Mouse (Mus musculus): ENCODE measurements around the gene Smgc. TPM values are rescaled to one million over a fixed set of nuclear protein-coding genes. Genes with fewer than 3 reads are reported as not detected.

Gene Smgc
- total RNA-seq (2012; rRNA removed) (not detected in 2 replicates), total RNA-seq (2014; rRNA removed) (not detected in 2 replicates), polyA plus RNA-seq (2012; ENCODE audit: insufficient read length, low read depth) (not detected in 2 replicates)

DNA sequence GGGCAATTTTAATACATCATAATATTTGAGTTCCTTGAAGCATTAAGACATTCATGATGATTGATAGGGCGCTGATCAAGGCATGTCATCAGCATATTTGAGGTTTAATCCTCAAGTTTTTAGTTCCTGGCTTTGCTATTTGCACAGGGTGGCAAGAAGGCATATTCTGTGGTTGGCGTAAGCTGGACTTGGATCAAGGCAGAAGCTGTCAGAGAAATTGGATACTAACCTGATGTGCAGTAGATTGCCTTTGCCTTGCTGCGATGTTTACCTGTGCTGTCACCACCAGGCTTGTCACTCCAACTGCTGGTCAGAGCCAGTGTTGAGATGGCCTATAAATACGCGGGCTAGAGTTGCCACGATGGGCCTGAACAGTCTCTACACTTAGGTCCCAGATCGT lies at the start of gene Smgc:
Gene Smgc (plus strand): TSS at position 301 of the 400 bp plus-strand sequence.
- dilution Hi-C loops (cut with MboI; ENCODE audit: extremely low pct_ligation_motif_present, extremely low pct_unique_long_range_greater_than_20kb, low sequenced_read_pairs), result no loop called here
- in situ Hi-C loops (cut with MboI; ENCODE audit: low pct_ligation_motif_present, low pct_unique_long_range_greater_than_20kb, low sequenced_read_pairs), result no loop called here
- Histone ChIP-seq H3K27me3 (replicated peaks) (no peaks in the 10 kb centered on the region), H3K9me3 (replicated peaks; ENCODE audit: low read length) (peaks cover 59% of the 10 kb centered on the region), H3K4me3 (replicated peaks in 1 of 3; ENCODE audit: low read depth in 2 of 3, low read length in 2 of 3, poor library complexity in 1 of 3) (no peak within 1 kb of the TSS), H3K4me2 (ENCODE audit: insufficient read depth, low read depth, poor library complexity, severe bottlenecking) (no peak within 1 kb of the TSS), H3K4me1 (ENCODE audit: control insufficient read depth in 1 of 2, insufficient read depth in 2 of 2) (no peaks in the 10 kb centered on the region), H3K36me3 (replicated peaks in 1 of 2; ENCODE audit: control insufficient read depth in 1 of 2, insufficient read depth in 1 of 2, low read length in 1 of 2) (no peaks in the 10 kb centered on the region), H3K79me2 (replicated peaks; ENCODE audit: control insufficient read depth, extremely low read depth, insufficient read depth, poor library complexity, severe bottlenecking) (no peaks in the 10 kb centered on the region), H3K9ac (ENCODE audit: insufficient read depth, low read depth) (no peak within 1 kb of the TSS), H3K27ac (ENCODE audit: insufficient read depth, low read depth) (no peak within 1 kb of the TSS)
- no peak for DNase-seq (ENCODE audit: extremely low read depth)
- no peak for TF ChIP-seq UBTF (IDR thresholded peaks at IDR 0.05; ENCODE audit: low read depth, low read length)
- no peak for TF ChIP-seq CHD2 (IDR thresholded peaks at IDR 0.05; ENCODE audit: low read length)
- TF ChIP-seq BHLHE40 (IDR thresholded peaks at IDR 0.05; ENCODE audit: low read depth, low read length), result no peak
- TF ChIP-seq IRF4 (IDR thresholded peaks at IDR 0.05; ENCODE audit: low read depth, low read length), result no peak
- no peak for TF ChIP-seq PAX5 (IDR thresholded peaks at IDR 0.05; ENCODE audit: low read length)
- no peak for TF ChIP-seq KAT2A (IDR thresholded peaks at IDR 0.05; ENCODE audit: insufficient replicate concordance, low read length)
- TF ChIP-seq TBP (conservative IDR thresholded peaks at IDR 0.05; ENCODE audit: low read depth, low read length), result no peak
- no peak for TF ChIP-seq JUN (IDR thresholded peaks at IDR 0.05; ENCODE audit: insufficient read depth, low read depth, low read length)
- TF ChIP-seq USF1 (IDR thresholded peaks at IDR 0.05; ENCODE audit: low read depth, low read length), result no peak
- no peak for TF ChIP-seq MAZ (IDR thresholded peaks at IDR 0.05; ENCODE audit: low read depth, low read length)
- TF ChIP-seq JUND (conservative IDR thresholded peaks at IDR 0.05; ENCODE audit: low read depth, low read length), result no peak
- no peak for TF ChIP-seq HCFC1 (IDR thresholded peaks at IDR 0.05; ENCODE audit: low read depth, low read length)
- no peak for TF ChIP-seq ZNF384 (IDR thresholded peaks at IDR 0.05; ENCODE audit: low read depth, low read length)
- TF ChIP-seq EP300 (IDR thresholded peaks at IDR 0.05; ENCODE audit: low read length), result no peak
- no peak for TF ChIP-seq RAD21 (IDR thresholded peaks at IDR 0.05; ENCODE audit: low read depth, low read length)
- TF ChIP-seq GABPA (IDR thresholded peaks at IDR 0.05; ENCODE audit: insufficient replicate concordance, low read depth, low read length), result no peak
- TF ChIP-seq RCOR1 (conservative IDR thresholded peaks at IDR 0.05; ENCODE audit: low read depth, low read length), result no peak
- no peak for TF ChIP-seq MEF2A (IDR thresholded peaks at IDR 0.05; ENCODE audit: borderline replicate concordance, low read depth, low read length)
- TF ChIP-seq SMC3 (IDR thresholded peaks at IDR 0.05; ENCODE audit: low read depth, low read length), result no peak

DNA sequence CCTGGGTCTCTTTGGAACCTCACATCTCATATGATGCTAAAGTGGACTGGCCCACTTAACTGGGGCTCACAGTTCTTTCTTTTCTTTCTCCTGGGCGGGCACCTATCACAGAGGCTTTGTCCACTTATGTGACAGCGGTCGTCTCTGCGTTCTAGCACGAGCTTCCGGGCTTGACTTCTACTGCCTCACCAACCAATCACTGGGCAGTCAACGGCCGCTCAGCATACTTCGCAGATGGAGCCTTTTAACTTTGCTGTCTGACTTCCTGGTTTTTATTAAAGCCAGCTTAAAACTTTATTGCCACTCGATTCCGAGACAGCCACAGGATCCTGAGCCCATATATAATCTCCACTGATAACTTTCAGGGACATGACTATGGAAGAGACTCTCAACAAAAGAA lies 49.7 kb upstream of the Smgc start:
- Histone ChIP-seq H3K4me3 (replicated peaks in 1 of 3; ENCODE audit: low read depth in 2 of 3, low read length in 2 of 3, poor library complexity in 1 of 3) (no peak overlapping the region), H3K4me1 (ENCODE audit: control insufficient read depth in 1 of 2, insufficient read depth in 2 of 2) (no peaks in the 10 kb centered on the region), H3K36me3 (replicated peaks in 1 of 2; ENCODE audit: control insufficient read depth in 1 of 2, insufficient read depth in 1 of 2, low read length in 1 of 2) (no peaks in the 10 kb centered on the region), H3K27me3 (replicated peaks) (no peaks in the 10 kb centered on the region), H3K4me2 (ENCODE audit: insufficient read depth, low read depth, poor library complexity, severe bottlenecking) (no peak overlapping the region), H3K9me3 (replicated peaks; ENCODE audit: low read length) (peaks cover 65% of the 10 kb centered on the region), H3K27ac (ENCODE audit: insufficient read depth, low read depth) (no peak overlapping the region), H3K9ac (ENCODE audit: insufficient read depth, low read depth) (no peak overlapping the region), H3K79me2 (replicated peaks; ENCODE audit: control insufficient read depth, extremely low read depth, insufficient read depth, poor library complexity, severe bottlenecking) (no peaks in the 10 kb centered on the region)
- no peak for DNase-seq (ENCODE audit: extremely low read depth)
- TF ChIP-seq JUN (IDR thresholded peaks at IDR 0.05; ENCODE audit: insufficient read depth, low read depth, low read length), result no peak
- TF ChIP-seq USF1 (IDR thresholded peaks at IDR 0.05; ENCODE audit: low read depth, low read length), result no peak
- TF ChIP-seq JUND (conservative IDR thresholded peaks at IDR 0.05; ENCODE audit: low read depth, low read length), result no peak
- no peak for TF ChIP-seq CHD1 (IDR thresholded peaks at IDR 0.05; ENCODE audit: low read depth, low read length)
- no peak for TF ChIP-seq RAD21 (IDR thresholded peaks at IDR 0.05; ENCODE audit: low read depth, low read length)
- no peak for TF ChIP-seq IRF4 (IDR thresholded peaks at IDR 0.05; ENCODE audit: low read depth, low read length)
- no peak for TF ChIP-seq ZNF384 (IDR thresholded peaks at IDR 0.05; ENCODE audit: low read depth, low read length)
- no peak for TF ChIP-seq UBTF (IDR thresholded peaks at IDR 0.05; ENCODE audit: low read depth, low read length)
- no peak for TF ChIP-seq EP300 (IDR thresholded peaks at IDR 0.05; ENCODE audit: low read length)
- no peak for TF ChIP-seq GABPA (IDR thresholded peaks at IDR 0.05; ENCODE audit: insufficient replicate concordance, low read depth, low read length)
- TF ChIP-seq HCFC1 (IDR thresholded peaks at IDR 0.05; ENCODE audit: low read depth, low read length), result no peak
- no peak for TF ChIP-seq POLR2AphosphoS2 (IDR thresholded peaks at IDR 0.05; ENCODE audit: low read depth, low read length)
- no peak for TF ChIP-seq KAT2A (IDR thresholded peaks at IDR 0.05; ENCODE audit: insufficient replicate concordance, low read length)
- no peak for TF ChIP-seq ZC3H11A (IDR thresholded peaks at IDR 0.05; ENCODE audit: low read depth, low read length)
- in situ Hi-C loops (cut with MboI; ENCODE audit: low pct_ligation_motif_present, low pct_unique_long_range_greater_than_20kb, low sequenced_read_pairs) (no loop called here), dilution Hi-C loops (cut with MboI; ENCODE audit: extremely low pct_ligation_motif_present, extremely low pct_unique_long_range_greater_than_20kb, low sequenced_read_pairs) (no loop called here)
